Mouse (Mus musculus) limb, embryonic 15.5 days (tissue): Measurements from ENCODE around the gene Ccser1. TPM values are rescaled to one million over a fixed set of nuclear protein-coding genes. Genes with fewer than 3 reads are reported as not detected.

Experiments used
- ATAC-seq: fragments of 200-750 bp; cut with Nextera tagmentation; 2 replicates; pipeline ENCODE4 v1.8.0; 2017; ENCODE audit warnings: low read depth, moderate TSS enrichment; ENCODE audit not compliant: insufficient number of reproducible peaks, low FRiP score, low TSS enrichment
- H3K27ac ChIP-seq: fragments of 300-500 bp; sonication (generic); 2 replicates; pipeline ENCODE4 v1.5.1; 2015; ENCODE audit warnings: moderate library complexity, mild to moderate bottlenecking, inconsistent platforms
- H3K27me3 ChIP-seq: fragments of 300-500 bp; sonication (generic); 2 replicates; pipeline ENCODE4 v1.6.1; 2015; ENCODE audit warnings: inconsistent platforms
- H3K36me3 ChIP-seq: fragments of 300-500 bp; sonication (generic); 2 replicates; pipeline ENCODE4 v1.6.1; 2015; ENCODE audit warnings: inconsistent platforms
- H3K4me1 ChIP-seq: fragments of 300-500 bp; sonication (generic); 2 replicates; pipeline ENCODE4 v1.6.1; 2015; ENCODE audit warnings: inconsistent platforms
- H3K4me2 ChIP-seq: fragments of 300-500 bp; sonication (generic); 2 replicates; pipeline ENCODE4 v1.6.1; 2015; ENCODE audit warnings: mild to moderate bottlenecking, inconsistent platforms
- H3K4me3 ChIP-seq: fragments of 300-500 bp; sonication (generic); 2 replicates; pipeline ENCODE4 v1.5.1; 2015; ENCODE audit warnings: mild to moderate bottlenecking, inconsistent platforms
- H3K9ac ChIP-seq: fragments of 300-500 bp; sonication (generic); 2 replicates; pipeline ENCODE4 v1.6.1; 2015; ENCODE audit warnings: inconsistent platforms
- H3K9me3 ChIP-seq: fragments of 300-500 bp; sonication (generic); 2 replicates; pipeline ENCODE4 v1.6.1; 2016; ENCODE audit warnings: inconsistent platforms
- WGBS: fragments of 180-500 bp; shearing (Covaris S2); methylation state at CpG from one replicate; pipeline ENCODE4 v1.1.7; 2015; 5-methylcytosine and 5-hydroxymethylcytosine counted together
- polyA plus RNA-seq: library from polyadenylated mRNA; unstranded; fragments of >200 nt; fragmentation: Nextera tagmentation; extraction: Ambion mirVana; gene quantifications from 2 replicates; pipeline ENCODE4 v1.2.1, GENCODE M21; 2015

The Ccser1 gene
- polyA plus RNA-seq, 1 experiment from 2014 or later = 8.7 TPM

- WGBS = 71% methylated on average over 6 of the region's 6 CpGs
- no peaks in the 10 kb centered on the region for H3K36me3 ChIP-seq
- ATAC-seq = no peak
- no peak overlapping the region for H3K27ac ChIP-seq
- no peak overlapping the region for H3K9ac ChIP-seq
- no peaks in the 10 kb centered on the region for H3K27me3 ChIP-seq
- H3K9me3 ChIP-seq = no peaks in the 10 kb centered on the region
- H3K4me2 ChIP-seq = no peak overlapping the region
- no peak overlapping the region for H3K4me3 ChIP-seq
- no peaks in the 10 kb centered on the region for H3K4me1 ChIP-seq
Measured at GRCm38 (mm10) chr6:62198768-62199167, 1018.6 kb downstream of the Ccser1 start.

- ATAC-seq = no peak
Measured at GRCm38 (mm10) chr6:62205013-62205412, 1024.9 kb downstream of the Ccser1 start.

GRCm38 (mm10) chr6:62221856-62222255 lies 1041.7 kb downstream of the Ccser1 start:
- H3K4me2 ChIP-seq = no peak overlapping the region
- WGBS = 56% methylated on average over 1 of the region's 1 CpGs
- H3K4me3 ChIP-seq = no peak overlapping the region
- ATAC-seq = no peak
- no peak overlapping the region for H3K9ac ChIP-seq
- H3K4me1 ChIP-seq = no peaks in the 10 kb centered on the region
- H3K36me3 ChIP-seq = no peaks in the 10 kb centered on the region
- H3K9me3 ChIP-seq = no peaks in the 10 kb centered on the region
- H3K27ac ChIP-seq = no peak overlapping the region
- no peaks in the 10 kb centered on the region for H3K27me3 ChIP-seq

More at GRCm38 (mm10) chr6:62205013-62205412, 1024.9 kb downstream of the Ccser1 start:
- Histone ChIP-seq H3K27ac (no peak overlapping the region), H3K4me1 (no peaks in the 10 kb centered on the region), H3K4me2 (no peak overlapping the region), H3K36me3 (no peaks in the 10 kb centered on the region), H3K27me3 (no peaks in the 10 kb centered on the region), H3K9me3 (no peaks in the 10 kb centered on the region), H3K9ac (no peak overlapping the region), H3K4me3 (no peak overlapping the region)
- WGBS = 45% methylated on average over 2 of the region's 2 CpGs

- Histone ChIP-seq H3K36me3 (no peaks in the 10 kb centered on the region), H3K4me3 (no peak overlapping the region), H3K4me1 (no peaks in the 10 kb centered on the region), H3K9me3 (no peaks in the 10 kb centered on the region), H3K27ac (no peak overlapping the region), H3K27me3 (no peaks in the 10 kb centered on the region), H3K4me2 (no peak overlapping the region), H3K9ac (no peak overlapping the region)
- WGBS = 39% methylated on average over 1 of the region's 1 CpGs
- no peak for ATAC-seq
Measured at GRCm38 (mm10) chr6:62263899-62264298, 1083.8 kb downstream of the Ccser1 start.

GRCm38 (mm10) chr6:62264525-62264924 lies 1084.4 kb downstream of the Ccser1 start:
- no peaks in the 10 kb centered on the region for H3K27me3 ChIP-seq
- H3K36me3 ChIP-seq = no peaks in the 10 kb centered on the region
- no peaks in the 10 kb centered on the region for H3K9me3 ChIP-seq
- no peak overlapping the region for H3K9ac ChIP-seq
- no peak overlapping the region for H3K4me3 ChIP-seq
- no peak overlapping the region for H3K27ac ChIP-seq
- no peak overlapping the region for H3K4me2 ChIP-seq
- no peak for ATAC-seq
- H3K4me1 ChIP-seq = no peaks in the 10 kb centered on the region
- WGBS = 64% methylated on average over 1 of the region's 1 CpGs

GRCm38 (mm10) chr6:62281256-62281655 lies 1101.1 kb downstream of the Ccser1 start:
- no peak for ATAC-seq
- Histone ChIP-seq H3K36me3 (no peaks in the 10 kb centered on the region), H3K9me3 (no peaks in the 10 kb centered on the region), H3K27ac (no peak overlapping the region), H3K4me3 (no peak overlapping the region), H3K9ac (no peak overlapping the region), H3K4me1 (no peaks in the 10 kb centered on the region), H3K4me2 (no peak overlapping the region), H3K27me3 (no peaks in the 10 kb centered on the region)
- 86% methylated on average over 3 of the region's 3 CpGs for WGBS

GRCm38 (mm10) chr6:62301576-62302312 lies 1121.6 kb downstream of the Ccser1 start:
- WGBS = 63% methylated on average over 6 of the region's 6 CpGs
- no peaks in the 10 kb centered on the region for H3K27me3 ChIP-seq

GRCm38 (mm10) chr6:62318627-62319026 lies 1138.5 kb downstream of the Ccser1 start:
- no peak overlapping the region for H3K4me2 ChIP-seq
- WGBS = 77% methylated on average over 3 of the region's 3 CpGs

More at GRCm38 (mm10) chr6:62301576-62302312, 1121.6 kb downstream of the Ccser1 start:
- Histone ChIP-seq H3K9me3 (no peaks in the 10 kb centered on the region), H3K36me3 (no peaks in the 10 kb centered on the region), H3K4me2 (no peak overlapping the region), H3K9ac (no peak overlapping the region), H3K27ac (no peak overlapping the region), H3K4me1 (no peaks in the 10 kb centered on the region), H3K4me3 (no peak overlapping the region)
- ATAC-seq = no peak

GRCm38 (mm10) chr6:62340319-62340718 lies 1160.2 kb downstream of the Ccser1 start:
- ATAC-seq = no peak
- WGBS = 57% methylated on average over 3 of the region's 3 CpGs

More at GRCm38 (mm10) chr6:62318627-62319026, 1138.5 kb downstream of the Ccser1 start:
- no peaks in the 10 kb centered on the region for H3K36me3 ChIP-seq
- H3K4me3 ChIP-seq = no peak overlapping the region
- no peak overlapping the region for H3K27ac ChIP-seq
- no peaks in the 10 kb centered on the region for H3K27me3 ChIP-seq
- no peak for ATAC-seq
- H3K4me1 ChIP-seq = no peaks in the 10 kb centered on the region
- no peaks in the 10 kb centered on the region for H3K9me3 ChIP-seq
- H3K9ac ChIP-seq = no peak overlapping the region

GRCm38 (mm10) chr6:62367802-62368201 lies 1187.7 kb downstream of the Ccser1 start:
- Histone ChIP-seq H3K36me3 (no peaks in the 10 kb centered on the region), H3K9me3 (no peaks in the 10 kb centered on the region), H3K27ac (no peak overlapping the region), H3K9ac (no peak overlapping the region), H3K4me3 (no peak overlapping the region), H3K4me2 (no peak overlapping the region), H3K27me3 (no peaks in the 10 kb centered on the region), H3K4me1 (no peaks in the 10 kb centered on the region)
- no peak for ATAC-seq
- 87% methylated on average over 2 of the region's 2 CpGs for WGBS

More at GRCm38 (mm10) chr6:62340319-62340718, 1160.2 kb downstream of the Ccser1 start:
- no peak overlapping the region for H3K27ac ChIP-seq
- H3K4me1 ChIP-seq = no peaks in the 10 kb centered on the region
- no peak overlapping the region for H3K4me2 ChIP-seq
- no peaks in the 10 kb centered on the region for H3K27me3 ChIP-seq
- H3K9me3 ChIP-seq = no peaks in the 10 kb centered on the region
- no peak overlapping the region for H3K9ac ChIP-seq
- no peaks in the 10 kb centered on the region for H3K36me3 ChIP-seq
- H3K4me3 ChIP-seq = no peak overlapping the region
